Mouse (Mus musculus) hindbrain, postnatal 0 days (tissue): ENCODE results near the gene Brsk1. TPM values are rescaled to one million over a fixed set of nuclear protein-coding genes. Genes with fewer than 3 reads are reported as not detected.
A peak's percentile ranks its signal among the peaks of the same experiment; 100 is the strongest.

Experiments used
- ATAC-seq: fragments of 200-750 bp; cut with Nextera tagmentation; 2 replicates; pipeline ENCODE4 v1.8.0; 2017; ENCODE audit warnings: mild to moderate bottlenecking, moderate TSS enrichment, moderate library complexity
- DNase-seq: peaks from one replicate; pipeline ENCODE4 v3.0.0-alpha.2; 2015; ENCODE audit warnings: low spot score
- H3K27ac ChIP-seq: fragments of 300-500 bp; sonication (generic); 2 replicates; pipeline ENCODE4 v1.5.1; 2014; ENCODE audit warnings: mild to moderate bottlenecking
- H3K27me3 ChIP-seq: fragments of 300-500 bp; sonication (generic); 2 replicates; pipeline ENCODE4 v1.6.1; 2014; ENCODE audit warnings: low read length, mixed read lengths; ENCODE audit not compliant: insufficient read depth
- H3K36me3 ChIP-seq: fragments of 300-500 bp; sonication (generic); 2 replicates; pipeline ENCODE4 v1.6.1; 2014; ENCODE audit warnings: low read length, mixed read lengths; ENCODE audit not compliant: insufficient read depth
- H3K4me1 ChIP-seq: fragments of 300-500 bp; sonication (generic); 2 replicates; pipeline ENCODE4 v1.6.1; 2014; ENCODE audit warnings: antibody characterized with exemption, low read length, mixed read lengths; ENCODE audit not compliant: insufficient read depth
- H3K4me2 ChIP-seq: fragments of 300-500 bp; sonication (generic); 2 replicates; pipeline ENCODE4 v1.6.1; 2014; ENCODE audit warnings: low read depth, mild to moderate bottlenecking, low read length, moderate library complexity, mixed read lengths
- H3K4me3 ChIP-seq: fragments of 300-500 bp; sonication (generic); 2 replicates; pipeline ENCODE4 v1.5.1; 2014; ENCODE audit warnings: low read length
- H3K9ac ChIP-seq: fragments of 300-500 bp; sonication (generic); replicated peaks from 2 replicates; pipeline ENCODE4 v1.6.1; 2014; ENCODE audit warnings: mild to moderate bottlenecking, low read length, moderate library complexity, mixed read lengths
- H3K9me3 ChIP-seq: fragments of 300-500 bp; sonication (generic); 2 replicates; pipeline ENCODE4 v1.6.1; 2016; ENCODE audit warnings: low read length, mixed read lengths
- CTCF ChIP-seq: IDR thresholded peaks from 2 replicates; pipeline ENCODE4 v1.5.1; 2016; ENCODE audit warnings: antibody characterized with exemption, control low read depth, low read depth
- WGBS: fragments of 180-500 bp; shearing (Covaris S2); extraction: QIAGEN DNeasy Blood & Tissue Kit; methylation state at CpG from one replicate; pipeline ENCODE4 v1.1.7; 2014; 5-methylcytosine and 5-hydroxymethylcytosine counted together
- polyA plus RNA-seq: library from polyadenylated mRNA; unstranded; fragments of >200 nt; fragmentation: Nextera tagmentation; extraction: Ambion mirVana; gene quantifications from 2 replicates; pipeline ENCODE4 v1.2.1, GENCODE M21; 2015
- total RNA-seq: library from RNA; depleted of rRNA; stranded (reverse); fragments of >200 nt; gene quantifications from 2 replicates; pipeline ENCODE4 v1.2.3, GENCODE M21; 2014

The Brsk1 gene
- total and polyA plus RNA-seq, 2 experiments from 2014 or later, result 7.1 to 195 TPM

- ATAC-seq, result no peak
- H3K9me3 ChIP-seq, result no peaks in the 10 kb centered on the region
- TF ChIP-seq CTCF, result no peak
- 80% methylated on average over 8 of the region's 8 CpGs for WGBS
- H3K36me3 ChIP-seq, result peaks cover 11% of the 10 kb centered on the region; the same call in 1 of the 2 replicates
- no peak for DNase-seq
- H3K4me1 ChIP-seq, result peaks cover 11% of the 10 kb centered on the region
- H3K9ac ChIP-seq, result no peak overlapping the region
- no peak overlapping the region for H3K4me2 ChIP-seq
- no peak overlapping the region for H3K4me3 ChIP-seq
- H3K27me3 ChIP-seq, result no peaks in the 10 kb centered on the region
- H3K27ac ChIP-seq, result no peak overlapping the region
These were observed 38.8 kb upstream of the Brsk1 start for GRCm38 (mm10) chr7:4651581-4651980.

- Histone ChIP-seq H3K4me2 (no peak overlapping the region), H3K27ac (no peak overlapping the region), H3K4me1 (peaks cover 18% of the 10 kb centered on the region), H3K9ac (no peak overlapping the region), H3K4me3 (no peak overlapping the region), H3K27me3 (no peaks in the 10 kb centered on the region), H3K9me3 (no peaks in the 10 kb centered on the region), H3K36me3 (0 out of 2 replicates have a peak, but pooled peaks cover 9% of the 10 kb centered on the region)
- no peak for ATAC-seq
- WGBS, result 91% methylated on average over 5 of the region's 5 CpGs
- no peak for TF ChIP-seq CTCF
- no peak for DNase-seq
These were observed 37.7 kb upstream of the Brsk1 start for GRCm38 (mm10) chr7:4652726-4653125.

- DNase-seq (no peak), ATAC-seq (no peak)
- no peak overlapping the region for H3K27ac ChIP-seq
- H3K4me2 ChIP-seq, result no peak overlapping the region
- H3K4me3 ChIP-seq, result no peak overlapping the region
- 88% methylated on average over 5 of the region's 5 CpGs for WGBS
- no peak overlapping the region for H3K9ac ChIP-seq
- 0 out of 2 replicates have a peak, but pooled peaks cover 9% of the 10 kb centered on the region for H3K36me3 ChIP-seq
- no peaks in the 10 kb centered on the region for H3K27me3 ChIP-seq
- H3K9me3 ChIP-seq, result no peaks in the 10 kb centered on the region
- peaks cover 22% of the 10 kb centered on the region for H3K4me1 ChIP-seq
- TF ChIP-seq CTCF, result no peak
These were observed 37.1 kb upstream of the Brsk1 start for GRCm38 (mm10) chr7:4653351-4653750.

- Histone ChIP-seq H3K9ac (0 out of 2 replicates have a peak overlapping the region, but pooled peaks have one; percentile 17), H3K27me3 (no peaks in the 10 kb centered on the region), H3K4me3 (no peak overlapping the region), H3K36me3 (0 out of 2 replicates have a peak, but pooled peaks cover 9% of the 10 kb centered on the region), H3K4me2 (no peak overlapping the region), H3K27ac (no peak overlapping the region), H3K4me1 (peaks cover 22% of the 10 kb centered on the region), H3K9me3 (no peaks in the 10 kb centered on the region)
- ATAC-seq (no peak), DNase-seq (no peak)
- no peak for TF ChIP-seq CTCF
- 85% methylated on average over 7 of the region's 7 CpGs for WGBS
These were observed 36.6 kb upstream of the Brsk1 start for GRCm38 (mm10) chr7:4653780-4654179.

- Histone ChIP-seq H3K27me3 (no peaks in the 10 kb centered on the region), H3K4me1 (peaks cover 22% of the 10 kb centered on the region), H3K36me3 (0 out of 2 replicates have a peak, but pooled peaks cover 9% of the 10 kb centered on the region), H3K4me3 (no peak overlapping the region), H3K9me3 (no peaks in the 10 kb centered on the region), H3K9ac (no peak overlapping the region), H3K27ac (peak overlapping the region; percentile 32; the same call in 1 of the 2 replicates), H3K4me2 (no peak overlapping the region)
- no peak for ATAC-seq
- WGBS, result 82% methylated on average over 2 of the region's 2 CpGs
- DNase-seq, result no peak
- TF ChIP-seq CTCF, result no peak
These were observed 36.2 kb upstream of the Brsk1 start for GRCm38 (mm10) chr7:4654221-4654620.

GRCm38 (mm10) chr7:4655393-4655792 lies 35.0 kb upstream of the Brsk1 start:
- WGBS, result 94% methylated on average over 4 of the region's 4 CpGs
- 0 out of 2 replicates have a peak, but pooled peaks cover 9% of the 10 kb centered on the region for H3K36me3 ChIP-seq

GRCm38 (mm10) chr7:4655916-4656315 lies 34.5 kb upstream of the Brsk1 start:
- TF ChIP-seq CTCF, result no peak
- Histone ChIP-seq H3K27ac (no peak overlapping the region), H3K27me3 (no peaks in the 10 kb centered on the region), H3K9ac (no peak overlapping the region), H3K9me3 (no peaks in the 10 kb centered on the region), H3K4me2 (peak overlapping the region; percentile 97; the same call in 1 of the 2 replicates), H3K36me3 (0 out of 2 replicates have a peak, but pooled peaks cover 9% of the 10 kb centered on the region), H3K4me3 (no peak overlapping the region), H3K4me1 (peaks cover 28% of the 10 kb centered on the region)
- no peak for DNase-seq
- no peak for ATAC-seq
- 45% methylated on average over 1 of the region's 1 CpGs for WGBS

More at GRCm38 (mm10) chr7:4655393-4655792, 35.0 kb upstream of the Brsk1 start:
- H3K9me3 ChIP-seq, result no peaks in the 10 kb centered on the region
- no peak overlapping the region for H3K4me3 ChIP-seq
- TF ChIP-seq CTCF, result no peak
- no peak overlapping the region for H3K9ac ChIP-seq
- peaks cover 28% of the 10 kb centered on the region for H3K4me1 ChIP-seq
- H3K4me2 ChIP-seq, result no peak overlapping the region
- ATAC-seq, result no peak
- H3K27me3 ChIP-seq, result no peaks in the 10 kb centered on the region
- DNase-seq, result no peak
- H3K27ac ChIP-seq, result no peak overlapping the region
